Mouse (Mus musculus): ENCODE measurements at regions not wholly inside any gene's neighbourhood (a gene's known extent, or its start where the extent isn't known, plus 50 kb on each side); places are given as distances from the start of the nearest gene placed in this dataset.

DNA sequence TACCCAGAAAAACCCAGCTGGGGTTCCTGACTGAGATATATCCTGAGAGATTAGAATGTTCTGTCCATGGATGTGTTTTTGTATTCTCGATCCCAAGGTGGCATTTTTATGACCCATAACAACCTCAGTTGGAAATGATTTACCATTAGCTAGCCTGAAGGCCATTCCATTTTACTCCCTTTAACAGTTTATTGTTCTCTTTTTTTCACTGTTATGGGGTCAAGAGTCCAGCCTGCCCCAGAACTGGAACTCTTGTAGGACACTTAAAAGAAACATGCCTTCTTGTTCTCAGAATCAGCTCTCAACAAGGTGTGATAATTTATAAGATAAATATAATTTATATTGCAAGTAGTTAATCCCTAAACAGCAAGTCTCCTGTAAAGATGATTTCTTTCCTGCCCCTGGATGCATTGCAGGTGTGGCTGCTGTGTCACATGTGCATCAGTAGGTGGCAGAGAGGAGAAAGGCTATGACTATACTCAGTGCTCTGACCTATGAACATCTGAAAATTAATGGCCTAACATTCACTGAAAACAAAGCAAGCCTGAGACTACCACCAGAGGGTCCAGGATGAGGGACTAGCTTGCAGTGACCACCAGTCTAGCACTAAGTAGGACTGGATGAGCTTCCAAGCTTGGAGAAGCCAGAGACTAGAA is 181.6 kb upstream of the Gm527 start:
- Histone ChIP-seq H3K4me3 (no peak overlapping the region), H3K9me3 (replicated peaks) (no peaks in the 10 kb centered on the region), H3K4me2 (replicated peaks) (no peak overlapping the region), H3K9ac (no peak overlapping the region), H3K36me3 (no peaks in the 10 kb centered on the region), H3K27ac (no peak overlapping the region), H3K27me3 (no peaks in the 10 kb centered on the region), H3K4me1 (no peaks in the 10 kb centered on the region)
- ATAC-seq (ENCODE audit: low FRiP score), result no peak
- 83% methylated on average over 1 of the region's 1 CpGs for WGBS

DNA sequence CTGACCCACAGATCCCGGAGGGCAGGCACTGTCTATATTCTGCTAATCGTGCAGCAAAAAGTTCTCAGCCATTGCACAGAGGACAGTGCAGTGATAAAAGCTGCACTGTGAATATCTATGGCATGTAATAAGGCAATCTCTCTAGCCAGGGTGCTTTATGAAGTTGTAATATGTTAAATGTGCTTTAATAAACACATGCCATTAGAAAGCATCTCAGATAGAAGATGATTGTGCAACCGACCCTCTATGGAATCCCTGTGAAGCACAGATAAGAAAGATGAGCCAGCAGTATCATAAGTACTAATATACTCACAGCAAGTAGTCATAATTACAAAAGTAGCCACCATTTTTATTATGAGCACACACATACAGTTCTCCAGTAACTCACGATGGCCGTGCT is 214.3 kb upstream of the Gm527 start:
- WGBS, result 94% methylated on average over 5 of the region's 5 CpGs
- H3K9ac ChIP-seq, result no peak overlapping the region
- H3K27me3 ChIP-seq, result no peaks in the 10 kb centered on the region
- H3K27ac ChIP-seq, result no peak overlapping the region
- H3K36me3 ChIP-seq, result no peaks in the 10 kb centered on the region
- no peak overlapping the region for H3K4me2 ChIP-seq (replicated peaks)
- H3K9me3 ChIP-seq (replicated peaks), result no peaks in the 10 kb centered on the region
- H3K4me1 ChIP-seq, result no peaks in the 10 kb centered on the region
- ATAC-seq (ENCODE audit: low FRiP score), result no peak
- H3K4me3 ChIP-seq, result no peak overlapping the region

DNA sequence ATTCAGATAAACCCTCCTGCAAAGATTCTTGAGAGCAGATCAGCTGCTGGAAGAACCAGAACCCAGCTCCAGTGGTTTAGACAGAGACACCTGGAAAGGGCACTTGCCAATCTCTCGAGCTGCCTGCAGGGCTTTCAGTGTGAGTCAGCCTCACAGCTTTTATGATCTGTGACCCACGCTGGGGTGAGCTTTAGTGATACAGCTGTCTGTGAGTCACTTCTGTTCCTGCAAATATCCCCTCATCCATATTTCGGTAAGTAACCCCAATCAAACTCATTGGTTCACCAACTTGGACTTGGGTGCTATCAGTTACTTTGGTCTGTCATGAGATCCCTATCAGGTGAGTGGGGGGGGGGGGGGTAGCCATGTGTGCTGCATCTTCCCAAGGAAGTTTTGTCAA is 216.6 kb upstream of the Gm527 start:
- ATAC-seq (ENCODE audit: low FRiP score), result no peak
- WGBS, result 74% methylated on average over 3 of the region's 3 CpGs

DNA sequence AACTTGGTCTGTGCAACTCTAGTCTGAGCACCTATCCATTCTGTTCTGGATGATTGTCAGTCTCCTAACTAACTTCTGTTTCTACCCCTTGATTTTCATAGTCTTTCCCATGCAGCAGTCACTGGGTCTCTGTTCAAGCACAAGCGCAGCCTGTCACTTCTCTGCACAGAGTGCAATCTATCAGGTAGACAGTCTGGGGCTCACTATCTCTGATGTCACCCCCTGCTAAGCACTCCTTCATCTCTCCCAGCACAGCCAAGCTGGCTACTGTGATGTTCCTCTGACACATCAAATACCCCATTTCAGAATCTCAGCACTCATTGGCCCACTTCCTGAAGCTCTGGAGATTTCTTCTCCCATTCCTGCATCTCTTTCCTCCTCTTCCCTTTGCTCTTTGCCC is 220.9 kb upstream of the Fscb start:
- H3K4me1 ChIP-seq, result peaks cover 8% of the 10 kb centered on the region; the same call in 1 of the 2 replicates
- WGBS, result 74% methylated on average over 1 of the region's 1 CpGs
- H3K9me3 ChIP-seq (replicated peaks), result no peaks in the 10 kb centered on the region
- ATAC-seq (ENCODE audit: low FRiP score), result no peak
- H3K27ac ChIP-seq, result no peak overlapping the region
- no peak overlapping the region for H3K9ac ChIP-seq
- no peak overlapping the region for H3K4me2 ChIP-seq (replicated peaks)
- no peaks in the 10 kb centered on the region for H3K27me3 ChIP-seq
- no peaks in the 10 kb centered on the region for H3K36me3 ChIP-seq
- no peak overlapping the region for H3K4me3 ChIP-seq

More for the DNA sequence above, 216.6 kb upstream of the Gm527 start:
- Histone ChIP-seq H3K9me3 (replicated peaks) (no peaks in the 10 kb centered on the region), H3K36me3 (no peaks in the 10 kb centered on the region), H3K4me2 (replicated peaks) (no peak overlapping the region), H3K4me1 (no peaks in the 10 kb centered on the region), H3K27me3 (no peaks in the 10 kb centered on the region), H3K9ac (no peak overlapping the region), H3K4me3 (no peak overlapping the region), H3K27ac (no peak overlapping the region)

DNA sequence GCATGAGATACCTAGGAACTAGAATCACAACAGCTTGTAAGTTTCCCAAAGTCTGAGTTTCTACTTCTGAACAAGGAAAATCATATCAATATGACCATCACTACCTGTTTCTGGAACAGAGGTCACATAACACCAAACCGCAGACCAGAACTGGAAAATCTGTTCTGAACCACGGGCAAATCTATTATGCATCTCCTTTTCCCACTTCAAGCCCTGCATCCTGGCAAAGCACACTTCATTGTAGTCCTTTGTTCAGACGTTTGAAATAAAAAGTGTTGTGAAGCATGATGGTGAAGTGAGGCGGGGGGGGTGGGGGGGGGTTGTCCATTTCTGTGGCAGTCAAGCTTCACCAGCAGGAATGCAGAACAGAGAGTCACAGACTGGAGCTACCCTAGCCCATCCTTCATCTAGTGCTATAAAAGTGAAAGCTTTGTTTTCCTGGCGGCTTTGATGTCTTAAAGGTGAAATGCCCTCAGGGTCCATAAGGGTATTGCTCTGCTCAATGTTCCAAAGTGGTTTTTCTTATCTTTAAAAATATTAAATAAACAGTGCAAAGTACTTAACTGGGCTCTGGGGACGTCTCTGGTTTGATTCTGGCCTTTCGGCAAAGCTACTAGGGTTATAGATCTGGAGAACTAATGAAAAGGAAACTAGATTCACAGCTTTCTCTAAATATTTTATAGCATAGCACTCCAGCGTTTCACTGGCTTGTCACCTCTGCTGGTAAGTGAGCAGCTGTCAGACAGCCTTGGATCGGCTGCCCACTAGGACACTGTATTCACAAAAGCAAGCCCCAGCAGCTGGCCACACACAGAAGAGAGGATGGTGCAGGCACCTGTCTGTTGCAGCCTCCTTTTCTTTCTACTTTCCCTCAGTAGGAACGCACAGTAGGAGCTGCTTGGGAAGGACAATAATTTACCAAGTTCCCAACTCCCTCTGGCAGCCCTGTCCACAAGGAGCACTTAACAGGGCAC is 218.0 kb upstream of the Fscb start:
- H3K4me1 ChIP-seq, result peaks cover 8% of the 10 kb centered on the region; the same call in 1 of the 2 replicates
- H3K27ac ChIP-seq, result peak overlapping the region; percentile 19; the same call in 1 of the 2 replicates
- no peaks in the 10 kb centered on the region for H3K9me3 ChIP-seq (replicated peaks)
- H3K4me3 ChIP-seq, result no peak overlapping the region
- H3K36me3 ChIP-seq, result no peaks in the 10 kb centered on the region
- 31% methylated on average over 10 of the region's 10 CpGs for WGBS
- peak; percentile 68 for ATAC-seq (ENCODE audit: low FRiP score)
- no peak overlapping the region for H3K4me2 ChIP-seq (replicated peaks)
- H3K27me3 ChIP-seq, result no peaks in the 10 kb centered on the region
- 0 out of 2 replicates have a peak overlapping the region, but pooled peaks have one; percentile 6 for H3K9ac ChIP-seq

DNA sequence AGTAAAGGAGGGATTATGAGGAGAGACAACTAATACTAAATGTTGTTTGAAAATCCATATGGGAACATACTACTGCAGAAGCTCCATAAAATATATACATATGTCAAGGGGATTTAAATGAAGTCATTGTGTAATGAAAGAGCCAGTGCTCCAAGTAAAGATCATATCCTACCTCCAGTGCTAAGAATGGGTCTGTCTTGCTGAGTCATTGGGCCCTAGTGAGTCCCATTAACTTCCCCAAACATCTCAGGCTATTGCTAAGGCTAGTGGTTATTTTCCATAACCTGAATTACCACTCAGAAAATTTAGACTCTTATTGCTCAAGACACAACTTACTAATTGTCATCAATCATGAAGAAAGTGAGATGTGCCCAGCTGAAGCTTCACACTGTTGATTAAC is 215.2 kb upstream of the Fscb start:
- H3K4me2 ChIP-seq (replicated peaks), result no peak overlapping the region
- H3K9ac ChIP-seq, result no peak overlapping the region
- H3K27ac ChIP-seq, result no peak overlapping the region
- no peaks in the 10 kb centered on the region for H3K36me3 ChIP-seq
- H3K9me3 ChIP-seq (replicated peaks), result no peaks in the 10 kb centered on the region
- no peaks in the 10 kb centered on the region for H3K27me3 ChIP-seq
- no peak for ATAC-seq (ENCODE audit: low FRiP score)
- peaks cover 8% of the 10 kb centered on the region; the same call in 1 of the 2 replicates for H3K4me1 ChIP-seq
- H3K4me3 ChIP-seq, result no peak overlapping the region

DNA sequence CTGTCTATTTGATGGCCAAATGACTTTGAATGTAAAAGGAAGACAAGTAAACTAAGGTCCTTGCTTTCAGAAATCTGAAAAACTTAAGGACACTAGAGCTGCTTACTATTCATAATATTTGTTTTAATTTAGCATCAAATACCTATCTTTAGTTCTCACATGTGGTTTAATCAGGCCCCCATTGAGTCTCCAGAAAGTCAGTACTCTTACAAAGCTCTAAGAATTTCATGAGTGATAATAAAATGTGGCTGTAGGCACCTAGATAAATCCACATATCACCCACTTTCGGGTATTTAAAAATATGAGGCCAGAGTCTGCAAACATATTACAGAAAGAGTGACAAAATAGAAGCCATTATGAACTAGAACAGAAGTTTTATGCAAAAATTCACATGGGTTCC is 214.1 kb upstream of the Fscb start:
- Histone ChIP-seq H3K9me3 (replicated peaks) (no peaks in the 10 kb centered on the region), H3K36me3 (no peaks in the 10 kb centered on the region), H3K4me3 (no peak overlapping the region), H3K4me2 (replicated peaks) (no peak overlapping the region), H3K4me1 (peaks cover 8% of the 10 kb centered on the region; the same call in 1 of the 2 replicates), H3K27ac (no peak overlapping the region), H3K9ac (no peak overlapping the region), H3K27me3 (no peaks in the 10 kb centered on the region)
- no peak for ATAC-seq (ENCODE audit: low FRiP score)
- WGBS, result 79% methylated on average over 1 of the region's 1 CpGs

DNA sequence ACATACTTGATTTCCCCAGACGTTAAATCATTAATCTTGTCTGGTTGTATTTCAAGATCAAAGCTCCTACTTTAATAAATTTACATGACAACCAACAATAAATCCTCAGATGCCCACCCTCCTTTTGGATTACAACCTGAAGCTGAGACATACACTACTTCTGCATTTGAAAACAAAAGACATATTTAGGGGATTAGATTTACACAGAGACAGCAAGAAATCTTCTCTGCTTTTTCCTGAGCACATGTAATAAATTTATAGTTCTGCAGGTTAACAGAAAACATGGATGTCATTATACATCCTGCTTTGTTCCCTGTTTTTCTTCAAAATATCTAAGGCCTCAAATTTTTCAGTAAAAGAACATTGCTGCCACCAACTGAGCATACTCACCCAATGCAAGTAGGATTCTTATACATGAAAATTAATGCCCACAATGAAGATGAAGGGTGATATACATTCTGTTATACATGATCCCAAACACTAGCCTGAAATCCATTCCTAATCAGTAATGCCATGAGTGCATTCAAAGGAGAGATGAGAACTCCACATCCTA is 166.4 kb upstream of the Fscb start:
- WGBS, result 74% methylated on average over 1 of the region's 1 CpGs
- Histone ChIP-seq H3K4me2 (replicated peaks) (no peak overlapping the region), H3K4me1 (no peaks in the 10 kb centered on the region), H3K4me3 (no peak overlapping the region), H3K36me3 (no peaks in the 10 kb centered on the region), H3K27ac (no peak overlapping the region), H3K27me3 (no peaks in the 10 kb centered on the region), H3K9me3 (replicated peaks) (no peaks in the 10 kb centered on the region), H3K9ac (no peak overlapping the region)
- ATAC-seq (ENCODE audit: low FRiP score), result peak; percentile 19; the same call in 1 of the 2 replicates

DNA sequence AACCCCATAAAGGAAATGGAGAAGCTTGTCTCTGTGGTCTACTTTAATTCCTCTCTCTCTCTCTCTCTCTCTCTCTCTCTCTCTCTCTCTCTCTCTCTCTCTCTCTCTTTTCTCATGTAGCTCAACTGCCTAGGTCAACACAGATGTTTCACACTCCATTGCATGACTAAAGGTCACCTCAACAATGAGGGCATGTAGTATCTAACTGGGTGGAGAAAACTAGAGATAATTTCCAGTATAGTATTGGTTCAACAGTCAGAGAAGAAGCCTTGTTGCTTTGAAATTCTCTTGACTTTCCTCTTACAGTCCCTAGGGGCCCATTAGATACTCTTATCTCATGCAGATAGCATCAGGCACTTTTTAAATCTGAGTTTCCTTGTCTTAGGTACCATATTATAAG is 140.4 kb upstream of the Fscb start:
- no peak overlapping the region for H3K4me2 ChIP-seq (replicated peaks)
- ATAC-seq (ENCODE audit: low FRiP score), result no peak
- H3K9ac ChIP-seq, result no peak overlapping the region
- no peaks in the 10 kb centered on the region for H3K27me3 ChIP-seq
- no peak overlapping the region for H3K4me3 ChIP-seq
- no peaks in the 10 kb centered on the region for H3K36me3 ChIP-seq
- H3K4me1 ChIP-seq, result no peaks in the 10 kb centered on the region
- H3K9me3 ChIP-seq (replicated peaks), result no peaks in the 10 kb centered on the region
- no peak overlapping the region for H3K27ac ChIP-seq

Data from hindbrain, embryonic 12.5 days (tissue).